Mouse (Mus musculus) spleen, postnatal 14 days (tissue): ENCODE results near the gene Car3.

Experiments used
- DNase-seq, 2 experiments: peaks; one replicate each; pipeline ENCODE4 v3.0.0; 2021 to 2022; ENCODE audit warnings: low spot score in 2 of 2

The Car3 gene

GRCm38 (mm10) chr3:14907271-14907670, 44.0 kb downstream of the Car3 start:
- no peak for DNase-seq

GRCm38 (mm10) chr3:14911992-14912582, 48.8 kb downstream of the Car3 start:
- no peak for DNase-seq

GRCm38 (mm10) chr3:14913774-14914173, 50.5 kb downstream of the Car3 start:
- no peak for DNase-seq

GRCm38 (mm10) chr3:14915355-14915754, 52.0 kb downstream of the Car3 start:
- DNase-seq, result no peak

- DNase-seq, result no peak
These were observed 53.9 kb downstream of the Car3 start for GRCm38 (mm10) chr3:14917261-14917660.
